Mouse (Mus musculus) c-Kit-positive CD71-positive TER-119-positive erythroid progenitor cells, embryonic 14.5 days (primary cell): ENCODE measurements around the gene Caml.
"Not testable (repeated sequence)": the region's sequence is repeated elsewhere in the genome, so short reads cannot be mapped to it uniquely, and the experiment has no call there.

Experiments used
- DNase-seq: peaks from one replicate; pipeline ENCODE4 v3.0.0-alpha.2; 2013; ENCODE audit warnings: low spot score

The Caml gene

DNA sequence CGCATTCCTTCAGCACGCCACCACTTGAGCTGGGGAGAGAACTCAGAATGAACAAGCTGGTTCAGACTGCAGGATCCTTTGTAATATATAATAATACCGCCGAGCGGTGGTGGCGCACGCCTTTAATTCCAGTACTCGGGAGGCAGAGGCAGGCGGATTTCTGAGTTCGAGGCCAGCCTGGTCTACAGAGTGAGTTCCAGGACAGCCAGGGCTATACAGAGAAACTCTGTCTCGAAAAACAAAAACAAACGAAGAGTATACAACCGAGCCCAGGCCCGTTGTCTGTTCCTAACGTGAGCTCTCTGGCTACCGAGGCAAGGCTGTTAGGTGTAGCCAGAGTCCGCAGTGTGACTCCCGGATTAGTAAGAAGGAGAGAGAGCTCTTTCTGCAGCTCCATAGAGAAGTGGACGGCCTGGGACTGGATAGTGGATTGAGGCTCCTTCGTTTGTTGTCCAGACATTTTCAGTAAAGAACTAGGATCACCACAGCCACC lies 603 bp upstream of the Caml start:
- DNase-seq, result not testable (repeated sequence)

DNA sequence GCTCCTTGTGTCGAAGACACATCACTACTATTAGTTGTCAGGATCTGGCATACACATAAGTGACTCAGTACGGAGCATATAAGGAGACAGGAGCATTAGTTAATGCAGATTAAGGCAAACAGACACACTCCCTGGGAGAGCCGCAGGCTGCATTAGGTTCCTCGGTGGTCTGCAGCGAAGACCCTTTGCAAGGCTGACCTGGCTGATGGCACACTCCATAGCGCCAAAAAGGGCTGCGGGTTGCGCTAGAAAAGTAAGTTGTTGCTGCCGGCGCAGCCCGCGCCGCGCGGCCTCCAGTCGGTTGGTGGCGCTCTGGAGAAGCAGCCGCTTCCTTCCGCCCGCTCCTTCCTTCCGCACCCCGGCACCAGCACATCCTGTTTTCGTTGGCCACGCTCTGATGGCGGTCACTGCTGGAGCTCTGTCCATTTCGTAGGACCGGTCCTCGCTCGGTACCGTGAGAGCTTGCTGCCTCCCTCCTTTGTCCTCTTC lies 11.9 kb downstream of the Caml start, which contains the start of gene Ddx46:
Gene Ddx46 (plus strand): TSS at position 389 of the 489 bp plus-strand sequence.
- DNase-seq, result peak; percentile 83

DNA sequence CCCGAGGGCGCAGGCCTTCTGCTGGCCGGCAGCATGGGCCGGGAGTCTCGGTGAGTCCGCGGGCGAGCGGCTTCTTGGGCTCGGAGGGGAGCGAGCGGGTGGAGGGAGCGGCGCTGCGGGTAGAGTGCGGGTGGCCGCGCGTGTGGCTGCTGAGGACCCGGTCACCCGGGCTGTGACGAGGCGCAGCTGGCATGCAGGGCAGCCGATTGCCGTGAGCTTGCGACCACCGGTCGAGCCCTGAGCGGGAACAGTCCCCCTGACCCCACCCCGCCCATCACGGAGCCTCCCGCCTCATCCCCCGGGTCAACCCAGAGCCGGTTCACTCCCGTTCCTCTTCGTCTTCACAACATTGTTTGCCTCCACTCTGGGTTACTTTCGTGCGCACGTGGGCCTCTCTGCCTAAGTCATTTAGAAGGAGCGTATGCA lies 12.4 kb downstream of the Caml start:
- no peak for DNase-seq

DNA sequence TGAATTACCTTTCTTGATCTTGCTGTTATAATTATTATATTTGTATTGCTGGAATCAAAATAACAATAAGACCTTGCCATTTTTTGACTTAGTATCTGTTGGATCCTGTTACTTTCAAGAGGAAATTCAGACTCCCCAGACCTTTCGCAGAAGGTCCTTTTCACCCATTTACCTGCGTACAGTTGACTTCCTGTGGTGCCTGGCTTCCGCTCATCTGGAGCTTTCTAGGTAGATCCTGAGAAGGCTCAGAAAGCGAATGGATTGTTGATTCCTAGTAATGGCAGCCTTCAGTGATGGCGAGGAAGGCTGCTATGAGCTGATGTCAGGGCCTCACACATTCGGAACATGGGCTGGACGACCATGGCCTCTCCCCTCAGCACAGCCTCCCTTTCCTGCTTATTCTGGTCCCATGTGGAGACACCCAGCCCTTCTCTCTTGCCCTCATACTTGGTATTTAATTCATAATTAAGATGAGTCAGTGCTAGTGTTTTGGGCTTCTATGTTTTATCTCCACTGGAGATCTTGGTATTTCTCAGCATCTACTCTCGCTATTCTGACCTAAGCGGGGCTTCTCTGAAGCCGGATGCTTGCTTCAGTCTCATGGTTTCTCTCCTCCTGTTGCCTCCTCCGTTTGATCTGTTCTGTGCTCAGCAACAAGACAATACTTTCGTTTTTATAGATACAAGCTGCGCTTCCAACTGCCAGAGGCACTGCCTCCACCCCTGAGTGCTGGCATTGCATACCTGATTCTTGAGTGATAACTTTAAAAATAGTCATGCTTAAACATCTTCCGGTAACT lies 13.6 kb downstream of the Caml start:
- DNase-seq, result no peak

DNA sequence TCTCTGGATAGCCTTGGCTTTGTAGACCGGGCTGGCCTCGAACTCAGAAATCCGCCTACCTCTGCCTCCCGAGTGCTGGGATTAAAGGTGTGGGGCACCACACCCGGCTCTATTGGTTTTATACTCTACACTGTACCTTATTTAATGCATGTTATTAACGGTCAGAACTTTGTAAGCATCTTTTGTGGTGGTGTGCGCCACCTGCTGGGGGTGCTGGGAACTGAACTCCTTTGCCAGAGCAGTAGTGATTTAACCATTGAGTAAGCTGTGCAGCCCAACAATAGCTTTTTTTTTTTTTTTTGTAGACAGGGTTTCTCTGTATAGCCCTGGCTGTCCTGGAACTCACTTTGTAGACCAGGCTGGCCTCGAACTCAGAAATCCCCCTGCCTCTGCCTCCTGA lies 17.7 kb downstream of the Caml start:
- peak; percentile 74 for DNase-seq

DNA sequence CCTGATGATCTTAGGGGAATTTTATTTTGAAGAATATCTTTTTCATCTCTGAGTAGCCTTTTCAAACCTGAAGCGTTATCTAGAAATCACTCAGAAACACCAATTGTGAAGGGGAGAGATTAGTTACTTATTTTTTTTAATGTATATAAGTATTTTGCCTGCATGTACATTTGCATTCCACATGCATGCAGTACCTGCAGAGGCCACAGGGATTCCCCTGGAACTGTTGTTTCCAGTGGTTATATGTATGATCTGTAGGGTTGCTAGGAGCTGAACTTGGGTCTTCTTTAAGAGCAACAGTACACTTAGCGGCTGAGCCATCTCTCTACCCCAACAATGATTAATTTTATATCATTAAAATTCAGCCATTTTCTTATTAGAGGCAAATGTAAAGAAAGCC lies 21.7 kb downstream of the Caml start:
- no peak for DNase-seq

DNA sequence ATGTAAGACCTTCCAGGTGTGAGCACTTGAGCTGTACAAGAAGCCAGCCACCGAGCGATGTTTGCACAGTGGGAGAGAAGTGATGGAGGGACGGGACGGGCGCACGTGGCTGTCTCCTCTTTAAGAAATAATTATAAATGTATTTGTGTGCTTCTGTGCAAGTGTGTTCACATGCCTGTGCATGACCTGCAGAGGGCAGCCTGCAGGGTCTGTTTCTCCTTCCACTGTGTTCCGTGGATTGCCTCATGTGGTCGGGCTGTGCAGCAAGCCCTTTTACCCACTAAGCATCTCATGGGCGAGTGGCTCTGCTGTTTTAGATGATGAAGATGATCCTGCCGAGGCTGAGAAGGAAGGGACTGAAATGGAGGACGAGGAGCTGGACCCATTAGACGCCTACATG lies 27.3 kb downstream of the Caml start:
- DNase-seq, result no peak

DNA sequence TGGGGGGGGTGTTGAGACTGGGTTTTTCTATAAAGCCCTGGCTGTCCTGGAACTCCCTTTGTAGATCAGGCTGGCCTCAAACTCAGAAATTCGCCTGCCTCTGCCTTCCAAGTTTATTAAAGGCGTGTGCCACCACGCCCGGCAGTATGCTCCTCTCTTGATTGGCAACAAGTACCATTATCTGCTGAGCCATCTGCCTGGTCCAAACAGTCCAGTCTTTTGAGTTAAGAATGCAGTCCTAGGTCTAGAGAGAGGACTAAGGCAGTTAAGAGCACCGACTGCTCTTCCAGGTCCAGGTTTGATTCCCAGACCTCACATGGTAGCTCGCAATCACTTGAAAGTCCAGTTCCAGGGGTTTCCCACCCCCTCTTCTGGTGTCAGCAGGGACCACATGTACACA lies 28.2 kb downstream of the Caml start:
- DNase-seq, result no peak

DNA sequence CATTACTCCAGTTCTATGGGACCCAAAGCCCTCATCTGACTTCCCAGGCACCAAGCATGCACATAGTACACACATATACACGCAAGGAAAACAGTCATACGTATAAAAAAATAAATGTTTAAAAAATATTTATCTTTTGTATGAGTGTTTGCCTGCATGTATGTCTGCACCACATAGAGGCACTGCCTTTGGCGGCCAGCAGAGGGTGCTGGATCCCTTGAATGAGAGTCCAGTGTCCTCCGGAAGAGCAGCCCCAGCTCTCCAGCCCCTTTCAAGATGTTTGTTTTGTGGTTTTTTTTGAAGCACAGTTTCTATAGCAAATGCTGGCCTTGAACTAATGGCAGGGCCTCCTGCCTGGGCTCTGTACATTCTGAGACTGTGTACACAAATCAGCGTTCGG lies 45.7 kb downstream of the Caml start:
- peak; percentile 31 for DNase-seq

DNA sequence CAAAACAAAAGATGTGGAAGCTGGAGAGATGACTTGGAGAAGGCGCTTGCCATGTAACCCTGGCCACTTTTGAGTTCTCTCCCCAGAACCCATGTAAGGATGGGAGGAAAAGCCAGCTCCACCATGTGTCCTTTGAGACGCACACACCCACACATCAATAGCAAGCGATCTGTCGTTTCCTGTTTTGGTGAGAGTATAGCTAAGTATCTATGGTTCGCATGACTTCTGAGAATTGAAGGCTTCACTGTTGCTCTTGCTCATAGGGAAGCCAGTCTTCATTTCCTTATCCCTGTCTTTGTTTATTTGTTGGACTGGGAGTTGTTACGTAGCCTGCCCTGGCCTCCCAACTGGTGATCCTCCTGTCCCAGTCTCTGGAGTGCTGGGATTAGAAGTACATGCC lies 49.9 kb downstream of the Caml start:
- DNase-seq, result no peak

DNA sequence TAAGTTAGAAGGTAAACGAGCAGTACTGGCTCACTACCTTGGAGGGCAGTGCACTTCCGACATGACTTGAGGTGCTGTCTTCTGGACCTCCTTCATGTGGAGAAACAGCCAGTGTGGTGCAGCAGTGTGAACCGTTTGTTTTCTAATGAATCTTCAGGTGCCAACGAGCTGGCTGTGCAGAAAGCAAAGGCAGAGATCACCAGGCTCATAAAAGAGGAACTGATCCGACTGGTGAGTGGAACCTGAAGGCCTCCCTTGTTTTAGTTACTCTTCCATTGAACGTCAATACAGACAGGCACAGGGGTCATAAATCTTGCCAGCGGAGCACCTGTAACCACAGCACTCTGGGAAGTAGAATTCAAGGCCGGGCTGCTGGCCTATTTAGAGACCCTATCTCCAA lies 54.6 kb downstream of the Caml start:
- no peak for DNase-seq
